Mouse (Mus musculus): ENCODE measurements around the gene Abhd13. TPM values are rescaled to one million over a fixed set of nuclear protein-coding genes. Genes with fewer than 3 reads are reported as not detected.

Abhd13 gene
- polyA plus RNA-seq, 1 experiment: 11.5 TPM

- peak; percentile 88 for DNase-seq (ENCODE audit: low read depth)
- TF ChIP-seq POLR2A (IDR thresholded peaks at IDR 0.05; ENCODE audit: borderline replicate concordance, extremely low read depth, insufficient read depth, insufficient read length, poor library complexity, severe bottlenecking) (no peak), CTCF (IDR thresholded peaks at IDR 0.05; ENCODE audit: borderline replicate concordance, extremely low read depth, insufficient read depth, insufficient read length) (no peak)
Observed at GRCm38 (mm10) chr8:10017231-10017630, 39.7 kb downstream of the Abhd13 start.

DNA sequence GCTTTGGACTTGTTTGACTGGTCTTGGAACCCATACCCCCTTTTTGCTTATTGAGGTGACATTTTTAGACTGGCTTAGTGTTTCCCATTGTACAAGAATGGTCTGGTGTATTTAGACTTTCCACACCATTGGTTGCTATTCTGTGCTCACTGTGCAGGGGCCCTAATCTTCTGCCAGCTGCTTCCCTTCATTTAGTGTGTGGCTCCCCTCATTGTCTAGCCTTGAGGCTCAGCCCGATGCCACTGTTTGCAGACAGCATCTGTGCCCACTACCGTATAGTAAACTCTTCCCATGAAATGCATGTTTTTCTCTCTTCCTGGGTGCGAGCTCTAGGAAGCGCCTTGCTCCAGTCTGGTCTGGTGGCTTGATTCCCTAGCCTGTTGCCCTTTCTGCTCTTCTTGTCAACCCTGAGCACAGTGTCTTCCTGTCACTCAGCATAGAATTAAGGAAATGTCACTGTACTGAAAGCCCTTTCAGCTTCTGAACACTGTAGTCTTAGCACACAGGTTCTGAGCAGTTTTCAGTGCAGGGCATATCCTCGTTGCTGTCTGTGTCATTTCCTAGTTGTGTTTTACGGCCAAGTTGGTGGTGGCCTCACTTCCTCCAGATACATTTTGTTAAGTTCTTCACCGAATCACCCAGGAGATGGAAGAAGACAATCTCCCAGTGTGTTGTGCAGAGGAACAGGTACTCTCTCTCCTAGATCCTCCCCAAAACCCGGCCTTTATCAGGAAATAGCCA is 53.0 kb downstream of the Abhd13 start:
- TF ChIP-seq POLR2A (IDR thresholded peaks at IDR 0.05; ENCODE audit: borderline replicate concordance, extremely low read depth, insufficient read depth, insufficient read length, poor library complexity, severe bottlenecking) (no peak), CTCF (IDR thresholded peaks at IDR 0.05; ENCODE audit: borderline replicate concordance, extremely low read depth, insufficient read depth, insufficient read length) (no peak)
- DNase-seq (ENCODE audit: low read depth): peak; percentile 37

GRCm38 (mm10) chr8:10031177-10031576 is 53.7 kb downstream of the Abhd13 start:
- TF ChIP-seq POLR2A (IDR thresholded peaks at IDR 0.05; ENCODE audit: borderline replicate concordance, extremely low read depth, insufficient read depth, insufficient read length, poor library complexity, severe bottlenecking) (no peak), CTCF (IDR thresholded peaks at IDR 0.05; ENCODE audit: borderline replicate concordance, extremely low read depth, insufficient read depth, insufficient read length) (no peak)
- DNase-seq (ENCODE audit: low read depth): no peak

DNA sequence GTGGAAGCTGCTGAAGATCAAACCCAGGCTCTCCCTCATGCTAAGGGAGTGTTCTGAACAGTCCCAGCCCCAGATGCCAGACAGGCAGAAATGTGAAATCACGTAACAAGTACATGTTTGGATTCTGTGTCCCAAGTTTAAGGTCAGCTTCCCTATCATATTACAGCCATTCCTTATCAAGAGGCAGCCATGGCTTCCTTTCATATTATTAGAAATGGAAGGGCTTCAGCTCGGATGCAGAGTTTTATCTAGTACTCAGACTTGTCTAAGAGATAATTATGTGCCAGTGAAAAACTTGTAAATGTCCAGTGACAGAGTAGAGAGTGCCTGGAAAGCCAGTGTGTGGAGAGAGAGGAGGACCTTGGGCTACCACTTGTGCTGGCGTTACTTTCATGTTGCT is 63.4 kb downstream of the Abhd13 start:
- TF ChIP-seq POLR2A (IDR thresholded peaks at IDR 0.05; ENCODE audit: borderline replicate concordance, extremely low read depth, insufficient read depth, insufficient read length, poor library complexity, severe bottlenecking) (no peak), CTCF (IDR thresholded peaks at IDR 0.05; ENCODE audit: borderline replicate concordance, extremely low read depth, insufficient read depth, insufficient read length) (no peak)
- DNase-seq (ENCODE audit: low read depth): no peak

Other genes starting within 250 kb of the Abhd13 start
- gene Fam155a, start 206.5 kb upstream of the Abhd13 start, polyA plus RNA-seq (2012; rRNA removed): 31.4 and 46.6 TPM in 2 replicates
- gene Gm10217, start 113.5 kb upstream of the Abhd13 start, polyA plus RNA-seq (2012; rRNA removed): not detected in 2 replicates
- 7.4 and 10.7 TPM in 2 replicates for gene Lig4, start within 50 bp of the Abhd13 start, polyA plus RNA-seq (2012; rRNA removed)
- gene Tnfsf13b, start 28.8 kb downstream of the Abhd13 start, polyA plus RNA-seq (2012; rRNA removed): 0.35 and 0.64 TPM in 2 replicates
- gene Myo16, start 176.2 kb downstream of the Abhd13 start, polyA plus RNA-seq (2012; rRNA removed): 8.5 and 18.8 TPM in 2 replicates